Mouse (Mus musculus): ENCODE measurements around the gene Slc5a10.

The Slc5a10 gene

DNA sequence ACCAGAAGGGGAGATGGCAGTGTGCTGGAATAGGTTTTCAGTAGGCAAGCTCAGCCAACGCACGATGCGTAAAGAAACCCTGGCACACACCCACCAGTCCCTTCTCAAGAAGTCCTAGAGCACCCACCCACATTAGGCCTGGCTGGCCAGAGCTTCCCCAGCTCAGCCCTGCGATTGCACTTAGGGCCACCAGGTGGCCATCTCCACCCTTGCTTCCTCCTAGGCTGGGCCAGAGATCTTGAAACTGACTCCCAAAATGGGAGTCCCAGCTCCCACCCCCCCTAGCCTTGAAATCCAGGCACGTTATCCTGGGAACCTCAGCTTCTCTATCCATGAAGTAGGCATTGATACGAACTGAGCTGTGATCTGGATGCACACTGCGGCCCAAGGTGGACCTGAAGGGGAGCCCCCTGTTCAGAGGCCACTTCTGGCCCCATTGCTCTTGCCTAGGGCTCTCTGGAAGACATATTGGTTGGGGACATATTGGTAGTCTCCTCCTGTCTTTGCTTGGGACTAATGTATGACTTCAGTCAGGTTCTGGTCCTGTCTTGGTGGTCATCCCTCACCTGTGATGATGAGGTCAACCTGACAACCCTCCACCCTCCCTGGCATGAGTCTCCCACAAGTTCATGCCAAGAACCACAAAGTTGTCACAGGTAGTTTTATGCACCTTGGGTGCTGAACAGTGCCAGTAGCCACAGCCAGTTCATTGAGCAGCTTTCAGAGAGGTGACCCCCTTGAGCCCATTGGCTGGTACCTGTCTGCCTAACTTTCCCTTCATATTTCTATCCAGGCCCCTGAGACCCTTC is 54.4 kb downstream of the Slc5a10 start:
- DNase-seq, result peak; percentile 61

DNA sequence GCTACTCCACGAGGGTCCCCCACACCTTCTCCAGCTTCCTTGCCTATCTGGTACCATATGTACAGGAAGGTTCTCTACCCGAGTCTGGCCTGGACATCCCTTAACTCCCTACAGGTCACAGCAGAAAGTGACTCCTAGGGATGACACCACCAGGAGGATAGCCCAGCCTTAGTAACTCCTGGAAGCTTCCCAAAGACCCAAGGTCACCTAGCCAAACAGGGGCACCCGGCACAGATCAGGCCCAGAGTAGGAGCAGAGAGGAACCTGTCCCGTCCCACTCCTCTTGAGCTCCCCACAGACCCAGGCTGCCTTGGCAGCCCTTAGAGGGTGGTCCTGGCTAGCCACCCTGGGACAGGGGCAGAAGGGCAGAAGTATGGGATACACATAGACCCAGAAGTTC is 55.2 kb downstream of the Slc5a10 start:
- DNase-seq, result no peak

DNA sequence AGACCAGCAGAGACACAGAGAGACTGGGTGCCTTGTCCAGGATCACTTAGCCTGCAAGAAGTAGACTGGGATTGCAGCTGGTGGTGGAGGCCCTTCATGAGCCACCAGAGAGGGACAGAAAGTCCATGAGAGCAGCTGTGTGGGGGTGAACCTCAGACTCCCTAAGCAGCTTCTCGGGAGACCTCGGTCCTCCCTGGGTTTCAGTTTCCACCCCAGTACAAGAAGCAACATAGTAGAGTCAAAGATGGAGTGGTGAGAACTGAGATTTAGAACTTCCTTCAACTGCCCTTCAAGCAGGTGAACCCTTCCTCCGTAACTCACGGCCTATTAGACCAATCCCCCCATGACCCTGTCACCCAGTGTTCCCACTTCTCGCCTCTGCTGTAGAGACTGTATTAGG is 58.4 kb downstream of the Slc5a10 start:
- DNase-seq, result no peak

DNA sequence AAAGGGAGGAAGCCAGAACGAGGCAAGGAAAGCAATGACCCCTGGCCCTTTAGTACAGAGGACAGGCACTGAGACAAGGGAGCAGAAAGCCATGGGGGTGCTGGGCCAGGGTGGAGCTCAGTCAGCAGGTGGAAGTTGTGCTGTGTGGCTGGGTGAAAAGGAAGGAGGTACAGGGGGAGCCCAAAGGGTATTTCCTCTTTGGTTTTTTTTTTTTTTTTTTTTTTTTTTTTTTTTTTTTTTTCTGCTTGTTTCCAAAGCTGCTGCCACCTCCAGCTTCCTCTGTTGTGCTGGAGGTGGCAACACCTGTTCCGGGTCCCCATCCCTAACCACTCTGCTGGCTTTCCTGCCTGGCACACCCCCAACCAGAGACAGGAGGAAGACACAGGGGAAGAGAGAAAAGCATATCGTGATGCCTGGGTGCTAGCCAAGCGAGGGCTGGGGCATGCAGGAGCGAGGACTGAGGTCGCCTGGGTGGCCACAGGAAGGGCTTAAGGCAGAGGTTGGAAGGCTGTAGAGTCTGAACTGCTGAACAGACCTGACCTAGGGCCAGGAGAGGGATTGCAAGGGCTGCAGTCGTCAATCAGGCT is 59.7 kb downstream of the Slc5a10 start:
- DNase-seq, result peak; percentile 60

DNA sequence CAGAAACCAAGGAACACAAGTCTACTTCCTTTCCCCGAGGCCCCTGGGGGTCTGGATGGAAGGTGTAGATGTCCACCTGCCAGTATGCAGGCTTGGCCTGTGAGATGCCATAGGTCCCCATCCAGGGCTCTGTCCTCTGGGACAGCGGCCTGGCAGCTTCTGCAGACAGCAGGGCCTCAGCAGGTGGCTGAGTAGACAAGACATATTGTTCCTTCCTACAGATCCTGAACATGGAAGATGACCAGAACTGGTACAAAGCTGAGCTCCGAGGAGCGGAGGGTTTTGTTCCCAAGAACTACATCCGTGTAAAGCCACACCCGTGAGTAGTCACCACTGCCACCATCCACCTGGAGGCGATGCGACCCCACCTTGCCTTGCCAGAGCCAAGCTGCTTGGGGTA is 60.6 kb downstream of the Slc5a10 start:
- no peak for DNase-seq

DNA sequence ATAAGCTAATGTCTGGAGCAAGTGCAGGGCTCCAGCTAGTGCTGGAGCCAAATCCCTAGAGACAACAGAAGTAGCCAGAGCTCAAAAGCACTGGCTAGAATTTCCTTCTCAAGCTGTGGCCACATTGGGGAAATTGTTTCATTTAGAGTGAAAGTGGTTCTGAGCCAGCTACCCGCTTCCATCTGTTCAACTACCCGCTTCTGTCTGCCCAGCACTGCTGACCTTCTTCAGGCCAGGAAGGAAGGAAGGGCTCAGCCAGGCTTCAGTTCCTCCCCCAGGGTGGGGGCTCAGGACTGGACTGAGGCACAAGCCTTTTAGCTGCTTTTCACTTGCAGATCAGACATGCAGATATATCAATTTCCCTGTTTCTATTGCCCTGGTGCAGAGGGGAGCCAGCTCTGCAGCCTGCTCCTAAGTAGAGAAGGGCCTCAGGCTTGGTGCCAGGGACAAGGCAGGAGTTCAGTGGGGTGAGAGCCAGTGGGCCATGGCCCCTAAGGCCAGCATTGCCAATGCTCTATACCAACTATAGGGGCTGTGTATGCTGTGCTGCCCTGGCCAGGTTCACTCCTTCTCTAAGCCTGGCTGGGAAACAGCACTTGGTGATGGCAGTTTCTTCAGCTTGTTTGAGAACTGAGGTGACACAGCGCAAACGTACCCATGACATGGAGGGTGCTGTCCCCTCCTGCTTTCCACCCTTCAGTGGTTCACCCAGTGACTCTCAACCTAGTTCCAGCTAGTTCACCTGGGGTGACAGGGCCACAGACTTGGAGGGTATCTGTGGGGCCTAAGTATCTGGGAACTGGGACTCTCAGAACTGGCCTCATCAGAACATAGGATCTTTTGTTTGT is 61.4 kb downstream of the Slc5a10 start:
- no peak for DNase-seq

DNA sequence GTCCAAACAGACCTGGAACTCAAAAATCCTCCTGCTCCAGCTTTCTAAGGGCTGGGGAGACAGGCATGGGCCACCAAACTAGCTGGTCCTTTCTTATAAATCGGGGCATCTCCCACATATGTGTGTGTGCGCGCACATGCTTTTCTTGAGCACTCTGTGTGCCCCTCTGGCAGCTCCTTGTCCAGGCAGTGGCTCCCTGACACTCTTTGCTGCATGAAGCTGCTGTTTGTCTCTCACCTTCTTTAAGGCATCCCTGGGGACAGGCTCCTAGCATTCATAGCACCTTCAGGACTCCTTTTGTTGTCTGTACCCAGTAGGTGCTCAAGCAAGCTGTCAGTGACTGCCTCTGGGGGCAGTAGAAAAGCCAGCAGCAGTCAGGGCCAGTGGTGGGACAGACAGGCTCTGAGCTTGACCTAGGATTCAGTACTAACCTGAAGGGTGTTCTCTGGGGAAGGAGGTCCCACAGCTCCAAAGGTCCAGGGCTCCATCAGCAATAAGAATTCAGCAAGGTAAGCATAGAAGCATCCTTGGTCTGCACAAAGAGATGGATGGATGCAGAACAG is 62.2 kb downstream of the Slc5a10 start:
- no peak for DNase-seq

DNA sequence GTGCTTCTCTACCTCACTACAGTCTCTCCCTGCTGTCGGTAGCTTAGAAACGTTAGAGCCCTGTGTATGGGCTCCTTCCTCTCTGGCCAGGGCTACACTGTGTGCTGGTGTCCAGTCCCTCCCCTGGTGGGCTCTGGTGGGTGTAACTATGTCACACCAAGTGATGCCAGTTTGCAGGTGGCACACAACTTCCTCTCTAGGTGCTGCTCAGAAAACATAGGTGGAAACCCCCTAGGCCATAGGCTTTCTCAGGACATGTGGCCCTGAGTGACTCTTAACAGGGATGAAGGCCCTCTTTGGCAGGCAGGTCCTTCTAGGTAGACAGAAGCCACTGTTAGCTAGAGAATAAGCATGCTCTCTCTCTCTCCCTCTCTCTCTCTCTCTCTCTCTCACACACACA is 63.2 kb downstream of the Slc5a10 start:
- no peak for DNase-seq

DNA sequence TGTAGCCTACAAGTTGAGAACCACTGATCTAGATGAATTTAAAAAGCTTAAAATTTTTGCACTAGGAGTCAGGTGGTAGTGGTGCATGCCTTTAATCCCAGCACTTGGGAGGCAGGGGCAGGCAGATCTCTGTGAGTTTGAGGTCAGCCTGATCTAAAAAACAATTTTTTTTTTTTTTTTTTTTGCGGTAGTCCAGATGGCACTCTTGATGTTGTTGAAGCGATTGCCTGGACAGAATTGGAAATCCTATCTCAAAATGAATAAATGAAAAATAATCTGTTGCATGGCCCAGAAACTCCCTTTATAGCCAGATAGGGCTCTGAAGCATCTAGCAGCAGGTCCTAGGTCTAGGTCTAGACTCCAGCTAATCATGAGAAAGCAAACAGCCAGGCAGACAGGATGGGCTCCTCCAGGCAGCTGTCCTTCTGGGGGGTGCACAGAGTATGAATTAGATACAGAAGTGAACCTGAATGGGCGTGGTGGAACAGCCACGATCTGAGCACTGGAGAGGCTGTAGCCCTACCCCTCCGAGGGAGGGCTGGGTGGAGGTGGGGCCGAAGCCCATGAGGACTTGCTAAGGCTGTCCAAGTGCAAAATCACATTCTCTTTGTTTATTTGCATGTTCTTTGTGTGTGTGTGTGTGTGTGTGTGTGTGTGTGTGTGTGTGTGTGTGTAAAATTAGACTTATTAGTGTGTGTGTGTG is 64.3 kb downstream of the Slc5a10 start:
- DNase-seq, result no peak

DNA sequence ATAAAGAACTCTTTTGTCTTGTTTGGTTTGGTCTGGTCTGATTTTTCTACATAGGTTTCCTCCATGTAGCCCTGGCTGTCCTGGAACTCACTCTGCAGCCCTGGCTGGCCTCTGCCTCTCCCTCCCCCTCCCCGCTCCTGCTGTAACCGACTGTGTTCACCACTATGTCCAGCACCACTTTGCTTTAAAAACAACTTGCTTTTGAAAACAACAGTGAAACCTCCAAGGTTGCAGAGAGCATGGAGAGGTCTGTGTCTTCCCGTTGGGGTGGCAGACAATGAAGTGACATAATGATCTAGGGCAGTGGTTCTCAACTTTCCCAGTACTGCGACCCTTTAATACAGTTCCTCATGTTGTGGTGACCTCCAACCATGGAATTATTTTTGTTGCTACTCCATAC is 65.0 kb downstream of the Slc5a10 start:
- DNase-seq, result no peak

DNA sequence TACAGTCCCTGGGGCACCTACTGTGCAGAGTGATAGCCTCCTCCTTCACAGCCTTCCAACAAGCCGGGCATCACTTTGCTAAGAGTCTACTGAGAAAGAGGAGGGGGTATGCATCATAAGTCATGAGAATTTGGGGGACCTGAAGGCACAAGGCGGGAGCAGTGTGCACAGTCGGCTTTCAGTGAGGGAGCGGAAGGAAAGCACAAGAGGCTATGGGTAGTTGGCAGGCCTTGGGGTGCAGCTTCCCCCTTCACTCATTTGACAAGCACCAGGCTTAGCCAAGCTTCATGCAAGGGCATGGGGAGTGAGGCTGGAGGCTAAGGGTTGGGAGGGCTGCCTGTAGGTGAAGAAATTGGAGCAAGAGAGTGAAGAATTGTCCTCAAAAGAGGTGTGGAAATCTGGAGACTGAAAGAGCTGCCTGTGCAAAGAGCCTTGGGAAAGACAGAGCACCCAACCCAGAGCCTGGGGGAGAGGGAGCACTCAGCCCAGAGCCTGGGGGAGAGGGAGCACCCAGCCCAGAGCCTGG is 65.8 kb downstream of the Slc5a10 start:
- no peak for DNase-seq

DNA sequence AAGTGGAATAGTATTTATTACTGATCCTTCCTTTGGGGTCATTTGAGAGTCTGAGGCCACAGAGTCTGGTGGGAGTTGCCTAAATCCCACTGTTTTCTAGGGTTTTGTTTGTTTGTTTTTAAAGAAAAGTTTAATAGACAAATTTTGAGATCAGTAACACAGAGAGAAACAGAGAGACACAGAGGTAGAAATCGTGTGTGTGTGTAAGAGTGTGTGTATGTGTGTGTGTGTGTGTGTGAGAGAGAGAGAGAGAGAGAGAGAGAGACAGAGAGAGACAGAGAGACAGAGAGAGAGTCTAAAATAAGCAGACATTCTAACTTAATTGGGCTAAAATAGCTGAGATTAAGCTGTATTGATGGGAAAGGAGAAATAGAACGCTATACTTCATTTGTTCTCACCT is 67.1 kb downstream of the Slc5a10 start:
- DNase-seq, result no peak

DNA sequence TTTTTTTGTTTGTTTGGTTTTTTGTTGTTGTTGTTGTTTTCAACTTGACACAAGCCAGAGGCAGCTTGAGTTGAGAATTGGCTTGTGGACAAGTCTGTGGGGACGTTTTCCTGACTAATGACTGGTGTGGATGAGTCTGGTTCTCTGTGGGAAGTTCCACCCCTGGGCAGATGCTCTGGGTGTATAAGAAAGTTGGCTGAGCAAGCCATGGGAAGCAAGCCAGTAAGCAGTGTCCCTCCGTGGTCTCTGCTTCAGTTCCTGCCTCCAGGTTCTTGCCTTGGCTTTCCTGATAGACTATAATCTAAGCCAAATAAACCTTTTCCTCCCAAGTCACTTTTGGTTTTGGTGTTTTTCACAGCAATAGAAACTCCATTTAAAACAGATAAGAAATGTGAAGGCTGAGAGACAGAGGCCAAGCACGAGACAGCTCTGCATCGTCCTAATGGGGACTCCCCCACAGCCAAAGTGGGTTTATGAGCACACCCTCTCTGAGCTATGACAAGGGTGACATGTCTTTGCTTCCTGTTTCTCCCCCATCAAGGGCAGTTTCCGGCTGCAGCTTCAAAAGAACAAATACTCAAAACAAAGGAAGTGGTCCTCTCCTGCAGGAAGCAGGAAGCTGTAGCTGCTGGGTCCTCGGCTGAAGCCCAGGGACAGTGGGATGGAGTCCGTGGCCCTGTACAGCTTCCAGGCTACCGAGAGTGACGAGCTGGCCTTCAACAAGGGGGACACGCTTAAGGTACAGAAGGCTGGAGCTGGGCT is 67.8 kb downstream of the Slc5a10 start, which contains the start of gene Grap:
Grap (plus strand) TSS at position 580 of the 762 bp plus-strand sequence.
- peak; percentile 71 for DNase-seq

DNA sequence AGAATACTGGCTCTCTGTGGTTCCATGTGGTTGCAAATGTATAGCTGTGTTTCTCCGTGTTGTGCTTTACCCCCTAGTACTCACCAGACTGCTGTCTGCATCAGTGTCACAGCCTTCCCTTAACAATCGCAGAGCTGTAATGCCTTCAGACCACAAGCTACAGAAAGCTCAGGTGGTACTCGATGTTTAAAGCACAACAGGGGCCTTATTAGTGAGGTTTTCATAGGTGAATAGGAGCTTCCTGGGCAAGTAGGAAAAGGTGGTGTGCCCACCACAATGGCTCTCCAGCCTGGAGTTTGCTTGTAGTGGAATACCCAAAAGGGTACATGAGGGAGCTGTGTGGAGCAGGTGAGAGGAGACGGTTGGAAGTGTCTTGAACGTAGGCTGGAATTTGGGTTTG is 68.4 kb downstream of the Slc5a10 start:
- DNase-seq, result peak; percentile 10

DNA sequence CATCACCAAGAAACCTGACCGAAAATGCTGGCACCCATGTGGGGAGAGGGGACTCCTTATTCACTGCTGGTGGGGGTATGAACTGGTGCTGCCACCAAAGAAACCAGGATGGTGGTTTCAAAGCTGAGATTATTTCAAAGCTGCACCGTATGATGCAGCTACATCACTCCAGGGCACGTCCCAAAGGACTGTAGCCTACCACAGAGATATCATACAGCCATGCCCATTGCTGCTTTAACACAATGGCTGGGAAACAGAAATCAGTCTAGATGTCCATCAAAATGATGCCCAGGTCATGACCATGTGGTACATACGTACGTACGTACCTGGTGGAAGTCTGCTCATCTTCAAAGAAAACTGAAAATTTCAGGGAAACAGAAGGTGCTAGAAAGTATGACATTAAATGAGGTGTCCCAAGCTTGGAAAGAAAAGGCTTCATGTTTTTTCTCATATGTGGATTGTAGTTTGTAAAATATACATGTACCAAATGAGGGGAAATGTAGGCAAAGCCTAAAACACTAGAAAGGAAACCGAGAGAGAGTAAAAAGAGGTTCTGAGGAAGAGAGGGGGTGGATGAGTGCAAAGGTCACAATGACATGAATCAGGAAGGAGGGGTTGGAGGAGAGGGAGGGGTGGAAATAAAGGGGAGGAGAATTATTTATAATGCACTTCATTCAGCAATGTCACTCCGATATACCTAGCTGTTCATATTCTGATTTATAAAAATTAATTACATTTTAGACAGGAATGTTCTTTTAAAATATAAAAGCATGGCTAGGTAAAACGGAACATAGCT is 70.0 kb downstream of the Slc5a10 start:
- DNase-seq, result no peak

DNA sequence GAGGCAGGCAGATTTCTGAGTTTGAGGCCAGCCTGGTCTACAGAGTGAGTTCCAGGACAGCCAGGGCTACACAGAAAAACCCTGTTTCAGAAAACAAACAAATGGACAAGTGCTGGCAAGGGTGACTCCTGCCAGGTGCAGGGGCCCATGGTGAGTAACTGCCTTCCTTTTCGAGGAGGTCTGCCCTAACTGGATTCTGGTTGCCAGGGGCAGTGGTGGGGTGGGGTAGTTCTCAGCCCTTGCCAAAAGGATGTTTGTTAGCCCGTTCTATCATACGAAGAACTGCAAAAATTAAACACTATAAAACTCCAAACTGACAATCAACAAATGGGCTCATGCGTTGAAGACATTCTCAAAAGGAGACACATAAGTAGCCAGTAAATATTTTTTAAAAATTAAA is 71.0 kb downstream of the Slc5a10 start:
- DNase-seq, result no peak

DNA sequence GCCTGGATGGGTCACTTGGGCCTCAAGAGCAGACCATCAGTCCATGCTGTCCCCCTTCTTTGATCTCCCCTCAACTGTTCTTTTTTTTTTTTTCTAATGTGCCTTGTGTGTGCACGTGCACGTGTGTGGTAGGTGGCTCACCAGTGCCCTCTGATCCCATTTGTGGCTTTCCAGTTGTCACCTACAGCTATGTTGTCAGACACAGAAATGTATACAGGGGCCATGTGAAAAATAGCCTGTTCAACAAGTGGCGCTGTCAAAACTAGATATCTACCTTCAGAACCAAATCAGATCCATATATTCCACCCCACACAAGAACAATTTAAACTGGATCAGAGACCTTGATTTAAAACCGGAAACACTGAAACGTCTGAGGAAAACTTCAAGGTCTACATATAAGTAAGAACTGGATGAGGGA is 71.5 kb downstream of the Slc5a10 start:
- DNase-seq, result no peak

DNA sequence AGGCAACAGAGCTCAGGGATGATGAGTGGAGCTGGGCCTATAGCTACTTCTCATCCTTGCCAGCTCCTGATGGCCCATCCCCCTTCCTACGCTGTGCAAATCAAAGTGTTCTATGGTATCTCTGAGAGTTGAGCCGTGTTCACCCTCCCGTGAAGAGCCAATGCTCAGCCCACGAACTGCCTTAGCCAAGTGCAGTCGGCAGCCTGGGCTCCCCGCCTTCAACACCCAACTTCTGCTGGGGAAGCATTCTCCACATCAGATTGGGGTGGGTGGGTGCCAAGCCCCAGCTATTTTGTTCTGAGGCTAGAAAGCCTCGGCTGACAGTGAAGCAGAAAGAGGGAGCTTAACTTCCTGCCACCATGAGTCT is 71.9 kb downstream of the Slc5a10 start:
- DNase-seq, result peak; percentile 52

DNA sequence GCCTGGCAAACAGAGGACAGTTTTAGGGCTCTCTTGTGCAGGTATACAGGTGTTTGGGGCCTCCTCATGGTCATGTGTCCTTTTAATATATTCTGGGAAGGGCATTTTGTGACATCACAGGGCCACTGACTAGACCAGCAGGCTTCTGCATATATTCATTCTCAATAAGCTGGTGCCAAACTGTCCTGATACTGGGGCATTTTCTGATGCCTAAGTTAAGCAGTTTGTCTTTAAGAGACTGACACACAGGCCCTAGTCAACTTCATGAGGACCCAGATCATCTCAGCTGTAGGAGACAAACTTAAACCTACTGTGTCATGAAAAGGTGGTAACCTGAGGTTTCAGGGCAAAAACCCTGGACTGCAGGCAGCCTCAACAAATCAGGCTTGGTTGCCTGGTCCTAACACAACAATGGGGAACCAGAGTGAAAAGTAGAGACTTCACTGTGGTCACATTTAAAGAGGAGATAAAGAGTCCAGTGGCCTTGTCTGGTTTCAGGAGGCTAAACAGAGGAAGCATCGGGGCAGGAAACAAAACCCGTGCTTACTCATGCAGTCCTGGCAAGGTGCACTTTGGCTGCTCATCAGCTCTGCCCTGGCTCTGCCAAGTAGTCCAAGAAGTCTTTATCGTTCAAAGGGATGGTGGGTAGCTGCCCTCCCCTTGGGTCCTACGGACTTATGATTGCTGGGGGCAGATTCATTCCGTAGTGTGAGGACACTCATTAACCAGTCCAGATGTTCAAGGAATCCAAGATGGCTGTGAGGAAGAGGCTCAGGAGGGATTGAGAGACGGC is 72.5 kb downstream of the Slc5a10 start:
- DNase-seq, result no peak
